Mouse (Mus musculus) kidney, adult 2 months (tissue): ENCODE data around the gene Ube2q1.

Source experiments
- CTCF ChIP-seq: fragments of 200-500 bp; conservative IDR thresholded peaks from 2 replicates; pipeline ENCODE4 v1.5.1; 2011; ENCODE audit warnings: low read depth, mild to moderate bottlenecking, control low read depth, low read length, moderate library complexity, mixed read lengths; ENCODE audit not compliant: insufficient read depth, insufficient read length
- POLR2A ChIP-seq: fragments of 200-500 bp; IDR thresholded peaks from one replicate; pipeline ENCODE4 v1.6.1; 2011; ENCODE audit warnings: low read depth, low read length, control low read depth

DNA sequence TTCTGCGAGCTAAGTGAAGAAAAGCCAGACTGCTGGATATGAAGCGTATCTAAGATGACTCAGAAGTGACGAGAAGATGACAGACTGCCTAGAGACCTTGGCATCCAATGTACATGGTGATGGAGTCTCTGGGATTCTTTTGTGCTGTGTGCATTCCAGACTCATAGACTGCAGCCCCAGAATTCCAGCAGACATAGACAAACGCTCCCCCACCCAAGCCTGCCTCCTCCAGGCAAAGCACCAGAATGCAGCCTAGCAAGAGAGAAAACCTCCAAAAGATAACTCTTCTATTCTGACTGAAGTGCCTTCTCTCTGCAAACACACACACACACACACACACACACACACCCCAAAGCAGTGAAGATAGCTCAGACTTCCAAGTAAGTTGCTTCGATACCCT lies 22.3 kb downstream of the Ube2q1 start:
- TF ChIP-seq POLR2A: no peak
- TF ChIP-seq CTCF: 0 out of 2 replicates have a peak, but pooled peaks have one; percentile 12
